Mouse (Mus musculus) kidney, adult 11 months (tissue): ENCODE results near the gene Gm10471.
"Not testable (repeated sequence)": the region's sequence is repeated elsewhere in the genome, so short reads cannot be mapped to it uniquely, and the experiment has no call there.

ENCODE experiments used
- DNase-seq: peaks from one replicate; pipeline ENCODE4 v3.0.0; 2022

Gm10471 gene

DNA sequence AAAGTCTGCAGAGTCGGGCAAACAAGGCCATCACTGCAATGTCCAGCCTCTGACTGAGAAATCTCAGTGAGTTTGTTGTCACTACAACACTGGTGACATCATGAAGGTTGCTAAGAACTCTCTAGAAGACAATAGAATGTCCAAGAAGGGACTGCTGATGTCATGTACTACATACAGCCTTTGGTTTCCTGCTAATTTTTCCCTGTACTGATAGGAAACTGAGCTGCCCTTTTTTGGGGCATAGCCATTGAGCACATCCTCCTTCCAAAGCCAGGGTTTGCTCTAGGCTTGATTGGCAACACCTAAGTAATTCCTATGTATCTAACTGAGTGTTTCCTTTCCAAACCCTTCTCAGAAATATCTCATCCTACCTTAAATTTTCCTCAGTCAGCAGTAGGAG, at the start of gene Gm10471:
Gene Gm10471 (minus strand): TSS at position 101 of the 400 bp plus-strand sequence.
- DNase-seq = not testable (repeated sequence)

DNA sequence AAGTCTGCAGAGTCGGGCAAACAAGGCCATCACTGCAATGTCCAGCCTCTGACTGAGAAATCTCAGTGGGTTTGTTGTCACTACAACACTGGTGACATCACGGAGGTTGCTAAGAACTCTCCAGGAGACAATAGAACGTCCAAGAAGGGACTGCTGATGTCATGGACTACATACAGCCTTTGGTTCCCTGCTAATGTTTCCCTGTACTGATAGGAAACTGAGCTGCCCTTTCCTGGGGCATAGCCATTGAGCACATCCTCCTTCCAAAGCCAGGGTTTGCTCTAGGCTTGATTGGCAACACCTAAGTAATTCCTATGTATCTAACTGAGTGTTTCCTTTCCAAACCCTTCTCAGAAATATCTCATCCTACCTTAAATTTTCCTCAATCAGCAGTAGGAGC, 32.2 kb upstream of the Gm10471 start, which contains the start of gene Gm10220:
Gene Gm10220 (minus strand): TSS at position 101 of the 400 bp plus-strand sequence.
- DNase-seq = not testable (repeated sequence)

DNA sequence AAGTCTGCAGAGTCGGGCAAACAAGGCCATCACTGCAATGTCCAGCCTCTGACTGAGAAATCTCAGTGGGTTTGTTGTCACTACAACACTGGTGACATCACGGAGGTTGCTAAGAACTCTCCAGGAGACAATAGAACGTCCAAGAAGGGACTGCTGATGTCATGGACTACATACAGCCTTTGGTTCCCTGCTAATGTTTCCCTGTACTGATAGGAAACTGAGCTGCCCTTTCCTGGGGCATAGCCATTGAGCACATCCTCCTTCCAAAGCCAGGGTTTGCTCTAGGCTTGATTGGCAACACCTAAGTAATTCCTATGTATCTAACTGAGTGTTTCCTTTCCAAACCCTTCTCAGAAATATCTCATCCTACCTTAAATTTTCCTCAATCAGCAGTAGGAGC, 16.2 kb upstream of the Gm10471 start, which contains the start of gene 5031410I06Rik:
Gene 5031410I06Rik (minus strand): TSS at position 101 of the 400 bp plus-strand sequence.
- DNase-seq = not testable (repeated sequence)

DNA sequence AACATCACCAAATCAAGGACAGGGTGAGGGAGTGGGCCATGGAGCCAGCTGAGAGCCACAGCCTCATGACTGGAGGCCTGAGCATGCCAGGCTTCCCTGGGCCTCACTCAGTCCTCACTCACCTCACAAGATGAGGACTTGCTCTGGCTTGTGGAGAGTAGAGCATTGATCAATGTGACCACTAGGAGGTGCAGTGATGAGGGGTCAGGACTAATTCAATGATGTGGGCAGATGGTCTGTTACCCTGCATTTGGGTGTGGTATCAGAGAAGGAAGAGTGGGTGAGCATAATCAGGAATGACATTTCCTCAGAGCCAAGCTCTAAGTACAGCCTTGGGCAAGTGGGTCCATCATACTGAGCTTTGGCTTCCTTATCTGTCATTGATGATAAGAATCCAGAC, 10.1 kb downstream of the Gm10471 start:
- DNase-seq = not testable (repeated sequence)

DNA sequence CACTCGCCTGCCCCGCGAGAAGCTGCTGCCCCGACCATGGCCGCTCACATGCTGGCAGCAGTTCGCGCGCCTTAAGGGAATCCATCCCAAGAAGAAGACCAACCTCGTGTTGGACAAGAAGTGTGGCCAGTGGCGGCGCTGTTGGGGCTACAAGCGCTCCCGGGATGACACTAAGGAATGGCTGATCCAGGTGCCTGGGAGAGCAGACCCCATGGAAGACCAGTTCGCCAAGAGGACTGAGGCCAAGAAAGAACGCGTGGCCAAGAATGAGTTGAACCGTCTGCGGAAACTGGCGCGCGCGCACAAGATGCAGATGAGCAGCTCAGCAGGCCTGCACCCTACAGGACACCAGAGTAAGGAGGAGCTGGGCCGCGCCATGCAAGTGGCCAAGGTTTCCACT, 18.4 kb downstream of the Gm10471 start:
- no peak for DNase-seq

DNA sequence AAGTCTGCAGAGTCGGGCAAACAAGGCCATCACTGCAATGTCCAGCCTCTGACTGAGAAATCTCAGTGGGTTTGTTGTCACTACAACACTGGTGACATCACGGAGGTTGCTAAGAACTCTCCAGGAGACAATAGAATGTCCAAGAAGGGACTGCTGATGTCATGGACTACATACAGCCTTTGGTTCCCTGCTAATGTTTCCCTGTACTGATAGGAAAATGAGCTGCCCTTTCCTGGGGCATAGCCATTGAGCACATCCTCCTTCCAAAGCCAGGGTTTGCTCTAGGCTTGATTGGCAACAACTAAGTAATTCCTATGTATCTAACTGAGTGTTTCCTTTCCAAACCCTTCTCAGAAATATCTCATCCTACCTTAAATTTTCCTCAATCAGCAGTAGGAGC, 30.6 kb downstream of the Gm10471 start, which contains the start of gene Gm7347:
Gene Gm7347 (minus strand): TSS at position 101 of the 400 bp plus-strand sequence.
- DNase-seq = not testable (repeated sequence)

DNA sequence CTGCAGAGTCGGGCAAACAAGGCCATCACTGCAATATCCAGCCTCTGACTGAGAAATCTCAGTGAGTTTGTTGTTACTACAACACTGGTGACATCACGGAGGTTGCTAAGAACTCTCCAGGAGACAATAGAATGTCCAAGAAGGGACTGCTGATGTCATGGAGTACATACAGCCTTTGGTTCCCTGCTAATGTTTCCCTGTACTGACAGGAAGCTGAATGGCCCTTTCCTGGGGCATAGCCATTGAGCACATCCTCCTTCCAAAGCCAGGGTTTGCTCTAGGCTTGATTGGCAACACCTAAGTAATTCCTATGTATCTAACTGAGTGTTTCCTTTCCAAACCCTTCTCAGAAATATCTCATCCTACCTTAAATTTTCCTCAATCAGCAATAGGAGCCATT, 49.6 kb downstream of the Gm10471 start, which contains the start of gene Speer4a:
Gene Speer4a (minus strand): TSS at position 101 of the 400 bp plus-strand sequence.
- not testable (repeated sequence) for DNase-seq
